ENCODE assay signal across 10 mouse cellular contexts in genomic region chr6:96112854-96113253, GRCm38 (mm10). TPM values are rescaled to one million over a fixed set of nuclear protein-coding genes. Genes with fewer than 3 reads are reported as not detected.
A peak's percentile ranks its signal among the peaks of the same experiment; 100 is the strongest.
DNase-seq lines count a peak whose midpoint lies in the region; ATAC-seq and TF ChIP-seq lines count a peak whose summit lies in the region.
"Had no signal": no experiment of that assay in that cellular context is flagged by ENCODE, and none has a peak within 500 bp of the region (broad histone marks: within the 10 kb centered on the region; RNA-seq: fewer than 3 reads in every experiment).

Fam19a1 (plus strand) TSS chr6:96113154.

- H3K79me2 ChIP-seq in liver, adult 2 months (ENCODE audit: control insufficient read depth, insufficient read depth, low read length) = no peaks in the 10 kb centered on the region

- no peak for ATAC-seq in forebrain, embryonic 14.5 days
- no peak for ATAC-seq in forebrain, embryonic 12.5 days (ENCODE audit: low FRiP score)
- ATAC-seq in intestine, postnatal 0 days = no peak
- no peak for ATAC-seq in neural tube, embryonic 14.5 days (ENCODE audit: low read depth)
- ATAC-seq: activated CD4-positive, CD25-positive, alpha-beta regulatory T cell, adult 4 months had no signal

- no peak within 1 kb of the TSS for H3K9ac ChIP-seq in forebrain, embryonic 14.5 days (ENCODE audit: low read length)
- no peak within 1 kb of the TSS for H3K9ac ChIP-seq in forebrain, embryonic 12.5 days
- H3K9ac ChIP-seq in liver, adult 2 months (ENCODE audit: low read depth, low read length) = no peak within 1 kb of the TSS
- H3K9ac ChIP-seq in intestine, postnatal 0 days (ENCODE audit: low read depth, low read length) = no peak within 1 kb of the TSS
- H3K9ac ChIP-seq in neural tube, embryonic 14.5 days (replicated peaks; ENCODE audit: low read depth, low read length) = peak within 1 kb of the TSS; percentile 25; the same call in 1 of the 2 replicates

- 0 out of 2 replicates have a peak, but pooled peaks cover 4% of the 10 kb centered on the region for H3K27me3 ChIP-seq in forebrain, embryonic 14.5 days (replicated peaks; ENCODE audit: control insufficient read depth, insufficient read depth, low read length)
- peaks cover 10% of the 10 kb centered on the region; the same call in 1 of the 2 replicates for H3K27me3 ChIP-seq in forebrain, embryonic 12.5 days
- H3K27me3 ChIP-seq in liver, adult 2 months (ENCODE audit: control insufficient read depth, insufficient read depth, low read length) = no peaks in the 10 kb centered on the region
- H3K27me3 ChIP-seq in intestine, postnatal 0 days (replicated peaks; ENCODE audit: control insufficient read depth, insufficient read depth, low read length) = no peaks in the 10 kb centered on the region
- no peaks in the 10 kb centered on the region for H3K27me3 ChIP-seq in neural tube, embryonic 14.5 days (ENCODE audit: control insufficient read depth, insufficient read depth, low read length)

- no peak for TF ChIP-seq POLR2A in liver, adult 2 months (IDR thresholded peaks at IDR 0.05; ENCODE audit: extremely low read depth, insufficient read depth, low read length)

- H3K27ac ChIP-seq in forebrain, embryonic 14.5 days (ENCODE audit: low read depth, low read length) = no peak within 1 kb of the TSS
- no peak within 1 kb of the TSS for H3K27ac ChIP-seq in forebrain, embryonic 12.5 days
- H3K27ac ChIP-seq in liver, adult 2 months (replicated peaks; ENCODE audit: insufficient read depth, low read depth, low read length) = no peak within 1 kb of the TSS
- no peak within 1 kb of the TSS for H3K27ac ChIP-seq in intestine, postnatal 0 days (ENCODE audit: low read depth, low read length)
- H3K27ac ChIP-seq in neural tube, embryonic 14.5 days (ENCODE audit: low read depth, low read length) = peak within 1 kb of the TSS; percentile 28; the same call in 1 of the 2 replicates

- peak within 1 kb of the TSS; percentile 98 for H3K4me2 ChIP-seq in forebrain, embryonic 14.5 days (ENCODE audit: low read length)
- H3K4me2 ChIP-seq in forebrain, embryonic 12.5 days = no peak within 1 kb of the TSS
- peak within 1 kb of the TSS; percentile 37 for H3K4me2 ChIP-seq in intestine, postnatal 0 days (replicated peaks; ENCODE audit: low read depth)
- peak within 1 kb of the TSS; percentile 79 for H3K4me2 ChIP-seq in neural tube, embryonic 14.5 days (ENCODE audit: low read depth, low read length)

- WGBS in forebrain, embryonic 14.5 days = 29% methylated on average over 6 of the region's 6 CpGs
- 35% methylated on average over 6 of the region's 6 CpGs for WGBS in forebrain, embryonic 12.5 days
- 47% methylated on average over 6 of the region's 6 CpGs for WGBS in liver, adult 2 months
- WGBS in intestine, postnatal 0 days = 27% methylated on average over 6 of the region's 6 CpGs
- 27% methylated on average over 6 of the region's 6 CpGs for WGBS in neural tube, embryonic 14.5 days

- intact Hi-C loops in gastrocnemius, postnatal 14 days (cut with DNase I; ENCODE audit: low total_unique reads) = no loop called here

- DNase-seq in forebrain, embryonic 14.5 days (ENCODE audit: low spot score) = no peak
- no peak for DNase-seq in liver, adult 2 months (ENCODE audit: extremely low read depth, low read depth, low spot score)
- no peak for DNase-seq in liver
- no peak for DNase-seq in gastrocnemius, postnatal 14 days
- DNase-seq in gastrocnemius, adult 8-10 months (ENCODE audit: low spot score in 2 of 2) = no peak

- peaks cover 7% of the 10 kb centered on the region; the same call in 1 of the 2 replicates for H3K4me1 ChIP-seq in forebrain, embryonic 14.5 days (ENCODE audit: control insufficient read depth, insufficient read depth, low read length)
- peaks cover 28% of the 10 kb centered on the region for H3K4me1 ChIP-seq in forebrain, embryonic 12.5 days
- H3K4me1 ChIP-seq in liver, adult 2 months (ENCODE audit: control insufficient read depth, insufficient read depth, low read length) = peaks cover 2% of the 10 kb centered on the region; the same call in 1 of the 2 replicates
- H3K4me1 ChIP-seq in intestine, postnatal 0 days (replicated peaks; ENCODE audit: control insufficient read depth, insufficient read depth, low read length) = no peaks in the 10 kb centered on the region; the same call in 1 of the 2 replicates
- H3K4me1 ChIP-seq in neural tube, embryonic 14.5 days (ENCODE audit: control insufficient read depth, insufficient read depth, low read length) = peaks cover 14% of the 10 kb centered on the region

- H3K4me3 ChIP-seq in forebrain, embryonic 14.5 days (ENCODE audit: low read depth, low read length) = peak within 1 kb of the TSS; percentile 13; the same call in 1 of the 2 replicates
- H3K4me3 ChIP-seq in forebrain, embryonic 12.5 days (replicated peaks) = no peak within 1 kb of the TSS
- H3K4me3 ChIP-seq in liver, adult 2 months (ENCODE audit: insufficient read depth, low read depth, low read length) = 0 out of 2 replicates have a peak within 1 kb of the TSS, but pooled peaks have one; percentile 11
- peak within 1 kb of the TSS; percentile 21 for H3K4me3 ChIP-seq in intestine, postnatal 0 days (ENCODE audit: low read depth, low read length)
- peak within 1 kb of the TSS; percentile 45 for H3K4me3 ChIP-seq in neural tube, embryonic 14.5 days (ENCODE audit: low read depth, low read length)
- H3K4me3 ChIP-seq: megakaryocyte, embryonic 14.5 days had no signal

- H3K36me3 ChIP-seq in forebrain, embryonic 14.5 days (ENCODE audit: control insufficient read depth, insufficient read depth, low read length) = no peaks in the 10 kb centered on the region
- no peaks in the 10 kb centered on the region for H3K36me3 ChIP-seq in forebrain, embryonic 12.5 days (replicated peaks)
- H3K36me3 ChIP-seq in liver, adult 2 months (ENCODE audit: control insufficient read depth, insufficient read depth, low read length) = no peaks in the 10 kb centered on the region
- H3K36me3 ChIP-seq in intestine, postnatal 0 days (ENCODE audit: control insufficient read depth, insufficient read depth) = no peaks in the 10 kb centered on the region
- no peaks in the 10 kb centered on the region for H3K36me3 ChIP-seq in neural tube, embryonic 14.5 days (ENCODE audit: control insufficient read depth, insufficient read depth, low read length)

- no peak for TF ChIP-seq CTCF in liver, adult 2 months (IDR thresholded peaks at IDR 0.05; ENCODE audit: low read depth, low read length)
- no peak for TF ChIP-seq CTCF in intestine, postnatal 0 days (IDR thresholded peaks at IDR 0.05; ENCODE audit: low read depth)

- no peaks in the 10 kb centered on the region for H3K9me3 ChIP-seq in forebrain, embryonic 14.5 days (replicated peaks; ENCODE audit: control insufficient read depth, low read length)
- H3K9me3 ChIP-seq in forebrain, embryonic 12.5 days = no peaks in the 10 kb centered on the region
- no peaks in the 10 kb centered on the region for H3K9me3 ChIP-seq in intestine, postnatal 0 days (ENCODE audit: control insufficient read depth)
- H3K9me3 ChIP-seq in neural tube, embryonic 14.5 days (ENCODE audit: control insufficient read depth, low read length) = no peaks in the 10 kb centered on the region
- H3K9me3 ChIP-seq: megakaryocyte, embryonic 14.5 days had no signal

RNA-seq across cellular contexts. Expression of gene Fam19a1, which starts in this region (rescaled TPM):
- polyA plus RNA-seq in forebrain, embryonic 14.5 days (2014; fragmentation: Nextera tagmentation; extraction: Ambion mirVana) = 8.2 and 12.2 TPM in 2 replicates
- polyA plus RNA-seq in forebrain, embryonic 12.5 days (2016; fragmentation: Nextera tagmentation; extraction: Ambion mirVana) = 1.3 and 1.4 TPM in 2 replicates
- 0.07 and 0.09 TPM in 2 replicates for total RNA-seq in liver, adult 2 months (2014; rRNA removed)
- 0.04 TPM in 1 of 2 replicates, not detected in the other for polyA plus RNA-seq in liver, adult 2 months (2012; rRNA removed)
- 1.7 and 2.9 TPM in 2 replicates for polyA plus RNA-seq in intestine, postnatal 0 days (2015; fragmentation: Nextera tagmentation; extraction: Ambion mirVana)
- polyA plus RNA-seq in neural tube, embryonic 14.5 days (2014; fragmentation: Nextera tagmentation; extraction: Ambion mirVana) = 43.5 and 46.4 TPM in 2 replicates
- total RNA-seq in gastrocnemius, postnatal 14 days (2021) = not detected
- not detected for total RNA-seq in gastrocnemius, adult 8-10 months (2022)
- polyA plus RNA-seq: activated CD4-positive, CD25-positive, alpha-beta regulatory T cell, adult 4 months had no signal
